20 mouse cellular contexts compared by ENCODE assay signal in genomic region chr12:102423625-102424024, GRCm38 (mm10). TPM values are rescaled to one million over a fixed set of nuclear protein-coding genes. Genes with fewer than 3 reads are reported as not detected.
DNase-seq lines count a peak whose midpoint lies in the region; ATAC-seq lines count a peak whose summit lies in the region.
"Had no signal": no experiment of that assay in that cellular context is flagged by ENCODE, and none has a peak within 500 bp of the region (broad histone marks: within the 10 kb centered on the region; RNA-seq: fewer than 3 reads in every experiment).

No protein-coding gene starts in this region.

- no peaks in the 10 kb centered on the region for H3K36me3 ChIP-seq in heart, embryonic 11.5 days (ENCODE audit: control insufficient read depth, insufficient read depth, low read length)
- 0 out of 2 replicates have a peak, but pooled peaks cover 3% of the 10 kb centered on the region for H3K36me3 ChIP-seq in heart, embryonic 15.5 days
- H3K36me3 ChIP-seq: intestine, embryonic 15.5 days had no signal

- H3K4me2 ChIP-seq in heart, embryonic 11.5 days, result peak overlapping the region; percentile 22; the same call in 1 of the 2 replicates
- H3K4me2 ChIP-seq in heart, embryonic 15.5 days, result no peak overlapping the region
- H3K4me2 ChIP-seq: embryonic facial prominence, embryonic 15.5 days; hindbrain, embryonic 14.5 days; intestine, embryonic 15.5 days had no signal

- H3K4me3 ChIP-seq in heart, embryonic 11.5 days (ENCODE audit: low read depth, low read length), result no peak overlapping the region
- no peak overlapping the region for H3K4me3 ChIP-seq in heart, embryonic 15.5 days
- H3K4me3 ChIP-seq: embryonic facial prominence, embryonic 15.5 days; erythroblast, embryonic 14.5 days; forebrain, embryonic 10.5 days; hindbrain, embryonic 10.5 days; intestine, embryonic 15.5 days had no signal

- DNase-seq in heart, postnatal 36 days, result no peak
- no peak for DNase-seq in heart, postnatal 4 days
- DNase-seq in kidney, adult 18-20 months, result peak; percentile 55
- DNase-seq in kidney, postnatal 14 days, result no peak
- peak; percentile 50 to 65 for DNase-seq in kidney, postnatal 36 days
- no peak for DNase-seq in kidney, postnatal 4 days
- DNase-seq: adrenal gland, postnatal 10 days; cerebellum, adult 11 months; cerebellum, adult 8-10 months; cerebellum, postnatal 14 days; embryo, embryonic 11 days had no signal

- WGBS in heart, embryonic 11.5 days (ENCODE audit: insufficient replicate concordance), result 54% methylated on average over 8 of the region's 8 CpGs
- WGBS in heart, embryonic 15.5 days, result 50% methylated on average over 8 of the region's 8 CpGs

- intact Hi-C loops in heart, postnatal 36 days (cut with DNase I), result no loop called here

- no peaks in the 10 kb centered on the region for H3K9me3 ChIP-seq in heart, embryonic 11.5 days (replicated peaks; ENCODE audit: control insufficient read depth, low read length)
- H3K9me3 ChIP-seq in heart, embryonic 15.5 days (replicated peaks), result no peaks in the 10 kb centered on the region
- H3K9me3 ChIP-seq: embryonic facial prominence, embryonic 15.5 days; forebrain, embryonic 10.5 days; intestine, embryonic 15.5 days had no signal

- H3K4me1 ChIP-seq in heart, embryonic 11.5 days (ENCODE audit: control insufficient read depth, insufficient read depth, low read length), result peaks cover 43% of the 10 kb centered on the region
- peaks cover 56% of the 10 kb centered on the region for H3K4me1 ChIP-seq in heart, embryonic 15.5 days (replicated peaks)

- no peak overlapping the region; the same call in 1 of the 2 replicates for H3K27ac ChIP-seq in heart, embryonic 11.5 days (ENCODE audit: low read depth, low read length)
- peak overlapping the region; percentile 57; the same call in 1 of the 2 replicates for H3K27ac ChIP-seq in heart, embryonic 15.5 days
- H3K27ac ChIP-seq: embryonic facial prominence, embryonic 15.5 days; forebrain, embryonic 10.5 days; hindbrain, embryonic 10.5 days; hindbrain, embryonic 14.5 days; intestine, embryonic 15.5 days had no signal

- H3K9ac ChIP-seq in heart, embryonic 11.5 days (ENCODE audit: low read depth, low read length), result no peak overlapping the region
- no peak overlapping the region for H3K9ac ChIP-seq in heart, embryonic 15.5 days
- H3K9ac ChIP-seq: embryonic facial prominence, embryonic 15.5 days; hindbrain, embryonic 14.5 days; intestine, embryonic 15.5 days had no signal

- no peak for ATAC-seq in heart, embryonic 11.5 days (replicated peaks; ENCODE audit: insufficient number of reproducible peaks, low FRiP score, low TSS enrichment)
- no peak for ATAC-seq in heart, embryonic 15.5 days (replicated peaks; ENCODE audit: insufficient number of reproducible peaks, insufficient read depth, low FRiP score, low read depth)
- ATAC-seq: forebrain, embryonic 14.5 days; intestine, embryonic 15.5 days had no signal

- no peaks in the 10 kb centered on the region for H3K27me3 ChIP-seq in heart, embryonic 11.5 days (ENCODE audit: control insufficient read depth, insufficient read depth, low read length)
- H3K27me3 ChIP-seq in heart, embryonic 15.5 days, result no peaks in the 10 kb centered on the region
- H3K27me3 ChIP-seq: embryonic facial prominence, embryonic 15.5 days; intestine, embryonic 15.5 days had no signal

RNA-seq across cellular contexts. Expression of gene Lgmn, which starts 16.0 kb away (rescaled TPM):
- polyA plus RNA-seq in heart, embryonic 11.5 days (2014; fragmentation: Nextera tagmentation; extraction: Ambion mirVana), result 108 and 128 TPM in 2 replicates
- total RNA-seq in heart, postnatal 36 days (2021), result 10 to 100 TPM; 74.6 to 79.7 TPM
- 97.1 and 110 TPM in 2 replicates for polyA plus RNA-seq in heart, embryonic 15.5 days (2015; fragmentation: Nextera tagmentation; extraction: Ambion mirVana)
- 10 to 100 TPM; 68.9 to 76.9 TPM for total RNA-seq in heart, postnatal 4 days (2021)

RNA-seq across cellular contexts. Expression of gene Golga5, which starts 45.3 kb away (rescaled TPM):
- polyA plus RNA-seq in heart, embryonic 11.5 days (2014; fragmentation: Nextera tagmentation; extraction: Ambion mirVana), result 24.9 and 32.8 TPM in 2 replicates
- total RNA-seq in heart, postnatal 36 days (2021), result 10 to 100 TPM; 27.3 to 29.8 TPM
- polyA plus RNA-seq in heart, embryonic 15.5 days (2015; fragmentation: Nextera tagmentation; extraction: Ambion mirVana), result 24.4 and 26.9 TPM in 2 replicates
- 10 to 100 TPM; 23.0 to 26.7 TPM for total RNA-seq in heart, postnatal 4 days (2021)

Comparison
In these comparisons a context has a peak if more than half of its experiments do, and no peak if none do; other contexts are left out.
1. DNase-seq: peak in kidney, adult 18-20 months (single experiment) and kidney, postnatal 36 days (2 of 2); none in heart, postnatal 36 days (0 of 2), heart, postnatal 4 days (single experiment), kidney, postnatal 14 days (single experiment) and kidney, postnatal 4 days (0 of 2).